Comparison of ENCODE assay signal across 9 mouse cellular contexts in the genomic region with DNA sequence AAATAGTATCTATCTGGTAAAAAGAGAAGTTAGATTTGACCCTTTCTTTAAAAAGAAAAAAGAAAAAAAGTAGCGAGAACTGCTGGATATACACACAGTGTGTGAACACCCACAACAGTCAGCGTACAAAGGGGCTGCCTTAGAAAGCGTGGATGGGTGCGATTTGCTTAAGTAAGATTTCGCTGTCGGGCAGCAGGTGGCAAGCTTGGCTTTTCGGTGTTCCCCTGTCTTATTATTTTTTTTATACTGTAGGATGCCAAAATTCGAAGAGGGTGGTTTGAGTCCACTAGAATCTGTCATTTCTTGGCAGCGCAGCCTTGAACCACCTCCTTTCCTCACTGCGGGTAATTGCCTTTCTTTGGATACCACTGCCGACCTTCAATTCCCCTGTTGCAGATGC.
A peak's percentile ranks its signal among the peaks of the same experiment; 100 is the strongest.
DNase-seq lines count a peak whose midpoint lies in the region; ATAC-seq and TF ChIP-seq lines count a peak whose summit lies in the region.
"Had no signal": no experiment of that assay in that cellular context is flagged by ENCODE, and none has a peak within 500 bp of the region (broad histone marks: within the 10 kb centered on the region; RNA-seq: fewer than 3 reads in every experiment).

No protein-coding gene starts in this region.

- DNase-seq in adipocyte (ENCODE audit: low spot score), result peak; percentile 21
- DNase-seq in frontal cortex, postnatal 36 days (ENCODE audit: low spot score in 2 of 2), result peak; percentile 36 to 75
- DNase-seq in lung, postnatal 0 days (ENCODE audit: low spot score), result peak; percentile 45
- DNase-seq in embryo, embryonic 9.5 days (ENCODE audit: extremely low spot score), result no peak
- DNase-seq in ovary, postnatal 14 days (ENCODE audit: low spot score), result no peak

- no peaks in the 10 kb centered on the region for H3K27me3 ChIP-seq in hindbrain, embryonic 15.5 days
- H3K27me3 ChIP-seq in hindbrain, embryonic 13.5 days, result peaks cover 15% of the 10 kb centered on the region
- no peaks in the 10 kb centered on the region for H3K27me3 ChIP-seq in lung, postnatal 0 days (replicated peaks; ENCODE audit: insufficient read depth, low read length)
- H3K27me3 ChIP-seq: heart, embryonic 13.5 days had no signal

- peak; percentile 31; the same call in 1 of the 2 replicates for TF ChIP-seq CTCF in lung, postnatal 0 days (IDR thresholded peaks at IDR 0.05)

- H3K4me2 ChIP-seq in hindbrain, embryonic 15.5 days, result no peak overlapping the region
- H3K4me2 ChIP-seq in hindbrain, embryonic 13.5 days, result no peak overlapping the region
- H3K4me2 ChIP-seq in lung, postnatal 0 days (replicated peaks; ENCODE audit: low read depth, low read length), result no peak overlapping the region

- H3K4me1 ChIP-seq in hindbrain, embryonic 15.5 days (replicated peaks), result no peaks in the 10 kb centered on the region
- no peaks in the 10 kb centered on the region for H3K4me1 ChIP-seq in hindbrain, embryonic 13.5 days (replicated peaks)
- no peaks in the 10 kb centered on the region for H3K4me1 ChIP-seq in lung, postnatal 0 days (ENCODE audit: insufficient read depth, low read depth, low read length)

- H3K27ac ChIP-seq in hindbrain, embryonic 15.5 days (replicated peaks), result no peak overlapping the region
- H3K27ac ChIP-seq in hindbrain, embryonic 13.5 days, result no peak overlapping the region
- no peak overlapping the region for H3K27ac ChIP-seq in lung, postnatal 0 days (ENCODE audit: low read length)

- H3K9ac ChIP-seq in hindbrain, embryonic 15.5 days, result no peak overlapping the region
- H3K9ac ChIP-seq in hindbrain, embryonic 13.5 days, result no peak overlapping the region
- no peak overlapping the region for H3K9ac ChIP-seq in lung, postnatal 0 days (replicated peaks; ENCODE audit: low read depth)
- H3K9ac ChIP-seq: heart, embryonic 13.5 days had no signal

- H3K36me3 ChIP-seq in hindbrain, embryonic 15.5 days, result no peaks in the 10 kb centered on the region
- no peaks in the 10 kb centered on the region for H3K36me3 ChIP-seq in hindbrain, embryonic 13.5 days
- H3K36me3 ChIP-seq in lung, postnatal 0 days (ENCODE audit: insufficient read depth, low read length), result no peaks in the 10 kb centered on the region

- no peak for TF ChIP-seq EP300 in lung, postnatal 0 days (IDR thresholded peaks at IDR 0.05)

- H3K4me3 ChIP-seq in hindbrain, embryonic 15.5 days, result no peak overlapping the region
- no peak overlapping the region for H3K4me3 ChIP-seq in hindbrain, embryonic 13.5 days
- no peak overlapping the region for H3K4me3 ChIP-seq in lung, postnatal 0 days (ENCODE audit: low read depth, low read length)
- H3K4me3 ChIP-seq: heart, embryonic 13.5 days had no signal

- H3K9me3 ChIP-seq in hindbrain, embryonic 15.5 days, result no peaks in the 10 kb centered on the region
- no peaks in the 10 kb centered on the region for H3K9me3 ChIP-seq in hindbrain, embryonic 13.5 days
- H3K9me3 ChIP-seq in lung, postnatal 0 days (ENCODE audit: low read length), result no peaks in the 10 kb centered on the region
- H3K9me3 ChIP-seq: heart, embryonic 13.5 days had no signal

- peak; percentile 71; the same call in 1 of the 2 replicates for ATAC-seq in hindbrain, embryonic 15.5 days (ENCODE audit: low FRiP score, low read depth)
- ATAC-seq in hindbrain, embryonic 13.5 days (ENCODE audit: low FRiP score), result no peak
- no peak for ATAC-seq in lung, postnatal 0 days
- no peak for ATAC-seq in granulocyte monocyte progenitor cell, adult 5-6 weeks (replicated peaks; ENCODE audit: poor library complexity, severe bottlenecking)

- WGBS in hindbrain, embryonic 15.5 days, result 70% methylated on average over 11 of the region's 11 CpGs
- 83% methylated on average over 11 of the region's 11 CpGs for WGBS in hindbrain, embryonic 13.5 days
- WGBS in lung, postnatal 0 days, result 70% methylated on average over 11 of the region's 11 CpGs

Comparison
In these comparisons a context has a peak if more than half of its experiments do, and no peak if none do; other contexts are left out.
1. DNase-seq: peak in adipocyte (single experiment), frontal cortex, postnatal 36 days (2 of 2) and lung, postnatal 0 days (single experiment); none in embryo, embryonic 9.5 days (single experiment) and ovary, postnatal 14 days (single experiment).